Mouse (Mus musculus) bone marrow macrophage, adult 2 months (primary cell): ENCODE data around the gene Mllt1.

Experiments used
- CTCF ChIP-seq: IDR thresholded peaks from 2 replicates; pipeline ENCODE4 v1.5.1; 2012; ENCODE audit warnings: low read depth, mild to moderate bottlenecking, low read length, moderate library complexity
- POLR2A ChIP-seq: IDR thresholded peaks from 2 replicates; pipeline ENCODE4 v1.6.1; 2012; ENCODE audit warnings: mild to moderate bottlenecking, low read depth, low read length, borderline replicate concordance

DNA sequence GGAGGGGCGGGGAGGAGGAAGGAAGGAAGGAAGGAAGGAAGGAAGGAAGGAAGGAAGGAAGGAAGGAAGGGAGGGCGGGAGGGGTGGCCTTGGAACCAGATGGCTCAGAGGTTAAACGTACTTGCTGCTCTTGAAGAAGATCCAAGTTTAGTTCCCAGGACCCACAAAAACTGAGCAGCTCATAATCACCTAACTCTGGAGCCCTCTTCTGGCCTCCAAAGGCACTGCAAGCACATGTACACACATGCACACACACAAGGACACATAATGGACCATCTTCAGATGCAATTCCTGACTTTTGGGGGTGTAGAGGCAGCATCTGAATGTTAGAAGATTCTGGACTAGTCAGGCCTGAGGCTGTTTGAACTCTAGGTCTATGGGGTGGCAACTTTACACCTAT is 47.2 kb downstream of the Mllt1 start:
- TF ChIP-seq CTCF (no peak), POLR2A (no peak)
